Mouse (Mus musculus) lung, adult 2 months (tissue): ENCODE results near the gene Anxa11.

Experiments used
- CTCF ChIP-seq: fragments of 200-500 bp; IDR thresholded peaks from 2 replicates; pipeline ENCODE4 v1.5.1; 2011; ENCODE audit warnings: mild to moderate bottlenecking, low read length, control low read depth; ENCODE audit not compliant: insufficient read depth
- POLR2A ChIP-seq: fragments of 200-500 bp; IDR thresholded peaks from 2 replicates; pipeline ENCODE4 v1.6.1; 2011; ENCODE audit warnings: low read depth, mild to moderate bottlenecking, control low read depth, low read length, borderline replicate concordance; ENCODE audit errors: extremely low read depth

DNA sequence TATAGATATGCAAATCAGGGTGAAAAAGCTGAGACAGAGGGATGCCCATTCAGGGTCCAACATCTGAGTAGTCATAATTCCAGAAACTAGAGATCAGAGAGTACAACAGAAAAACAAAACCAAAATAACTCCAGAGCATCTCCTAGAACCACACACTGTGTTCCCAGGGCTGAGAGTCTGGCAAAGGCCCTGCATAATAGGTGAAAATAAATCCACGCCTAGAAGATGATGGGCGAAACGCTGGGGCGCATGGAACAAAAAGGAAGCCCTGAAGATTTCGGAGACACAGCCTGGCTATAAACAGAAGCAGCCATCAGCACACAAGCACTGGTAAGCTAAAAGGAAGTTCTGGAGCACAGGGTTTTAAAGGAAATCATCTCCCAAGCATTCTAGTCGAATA lies 46.9 kb upstream of the Anxa11 start:
- TF ChIP-seq POLR2A (no peak), CTCF (no peak)
